Mouse (Mus musculus): ENCODE measurements at regions not wholly inside any gene's neighbourhood (a gene's known extent, or its start where the extent isn't known, plus 50 kb on each side); places are given as distances from the start of the nearest gene placed in this dataset.

- DNase-seq: no peak
These were observed 549.1 kb upstream of the Camk1g start for GRCm38 (mm10) chr1:193919243-193919642.

- no peak for DNase-seq
These were observed 535.6 kb upstream of the Camk1g start for GRCm38 (mm10) chr1:193905711-193906110.

- DNase-seq: no peak
These were observed 524.0 kb upstream of the Camk1g start for GRCm38 (mm10) chr1:193894072-193894471.

GRCm38 (mm10) chr1:193876540-193876939 is 506.4 kb upstream of the Camk1g start:
- DNase-seq: no peak

- no peak for DNase-seq
These were observed 506.0 kb upstream of the Camk1g start for GRCm38 (mm10) chr1:193876121-193876520.

GRCm38 (mm10) chr1:193875287-193875686 is 505.2 kb upstream of the Camk1g start:
- DNase-seq: no peak

- peak in 1 of 2 experiments; percentile 7 for DNase-seq
These were observed 500.6 kb upstream of the Camk1g start for GRCm38 (mm10) chr1:193870731-193871130.

- no peak for DNase-seq
These were observed 498.7 kb upstream of the Camk1g start for GRCm38 (mm10) chr1:193868639-193869320.

GRCm38 (mm10) chr1:193860767-193861299 is 490.7 kb upstream of the Camk1g start:
- peak; percentile 11 to 33 for DNase-seq

- DNase-seq: no peak
These were observed 490.3 kb upstream of the Camk1g start for GRCm38 (mm10) chr1:193860354-193860753.

- no peak for DNase-seq
These were observed 489.4 kb upstream of the Camk1g start for GRCm38 (mm10) chr1:193859257-193860125.

GRCm38 (mm10) chr1:193847922-193848321 is 477.8 kb upstream of the Camk1g start:
- DNase-seq: no peak

- peak; percentile 13 to 47 for DNase-seq
These were observed 474.8 kb upstream of the Camk1g start for GRCm38 (mm10) chr1:193844868-193845267.

- no peak for DNase-seq
These were observed 474.4 kb upstream of the Camk1g start for GRCm38 (mm10) chr1:193844461-193844860.

GRCm38 (mm10) chr1:193800998-193801397 is 430.9 kb upstream of the Camk1g start:
- no peak for DNase-seq

GRCm38 (mm10) chr1:193790579-193790978 is 420.5 kb upstream of the Camk1g start:
- DNase-seq: no peak

- DNase-seq: no peak
These were observed 418.4 kb upstream of the Camk1g start for GRCm38 (mm10) chr1:193788496-193788895.

GRCm38 (mm10) chr1:193787417-193787816 is 417.3 kb upstream of the Camk1g start:
- DNase-seq: no peak

GRCm38 (mm10) chr1:193784966-193785365 is 414.9 kb upstream of the Camk1g start:
- no peak for DNase-seq

GRCm38 (mm10) chr1:193784526-193784925 is 414.4 kb upstream of the Camk1g start:
- no peak for DNase-seq

GRCm38 (mm10) chr1:193778181-193778580 is 408.1 kb upstream of the Camk1g start:
- DNase-seq: no peak

GRCm38 (mm10) chr1:193769546-193769945 is 399.4 kb upstream of the Camk1g start:
- no peak for DNase-seq

GRCm38 (mm10) chr1:193764103-193764502 is 394.0 kb upstream of the Camk1g start:
- DNase-seq: no peak

GRCm38 (mm10) chr1:193751819-193752251 is 381.7 kb upstream of the Camk1g start:
- DNase-seq: no peak

Measured in kidney, adult 8-10 months (tissue).